Mouse (Mus musculus): Measurements from ENCODE around the gene Trim66.

Gene Trim66

GRCm38 (mm10) chr7:109454856-109455255 is 53.1 kb downstream of the Trim66 start:
- DNase-seq (ENCODE audit: low spot score in 2 of 2) = no peak

GRCm38 (mm10) chr7:109448060-109448459 is 59.9 kb downstream of the Trim66 start:
- no peak for DNase-seq (ENCODE audit: low spot score in 2 of 2)

- peak in 1 of 2 experiments; percentile 23 for DNase-seq (ENCODE audit: low spot score in 2 of 2)
These were observed 62.9 kb downstream of the Trim66 start for GRCm38 (mm10) chr7:109445012-109445411.

DNA sequence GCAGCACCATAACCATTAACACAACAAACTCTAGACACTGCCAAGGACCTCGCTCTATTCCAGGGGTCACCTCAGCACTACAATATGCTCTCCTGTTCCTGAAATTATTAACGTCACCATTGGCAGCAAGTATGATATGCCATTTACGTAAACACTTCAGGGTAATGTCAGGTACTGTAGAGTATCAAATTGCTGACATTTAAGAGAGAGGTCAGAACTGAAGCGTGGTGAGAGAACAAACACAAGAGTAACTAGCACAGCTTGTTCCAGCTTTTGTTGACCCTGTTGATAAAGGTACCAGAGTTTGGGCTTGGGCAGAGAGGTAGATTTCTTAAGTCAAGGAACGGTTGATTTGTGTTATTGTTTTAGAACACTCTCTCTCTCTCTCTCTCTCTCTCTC is 65.2 kb downstream of the Trim66 start:
- DNase-seq (ENCODE audit: low spot score in 2 of 2) = no peak

- no peak for DNase-seq (ENCODE audit: low spot score in 2 of 2)
These were observed 67.2 kb downstream of the Trim66 start for GRCm38 (mm10) chr7:109440697-109441269.

DNA sequence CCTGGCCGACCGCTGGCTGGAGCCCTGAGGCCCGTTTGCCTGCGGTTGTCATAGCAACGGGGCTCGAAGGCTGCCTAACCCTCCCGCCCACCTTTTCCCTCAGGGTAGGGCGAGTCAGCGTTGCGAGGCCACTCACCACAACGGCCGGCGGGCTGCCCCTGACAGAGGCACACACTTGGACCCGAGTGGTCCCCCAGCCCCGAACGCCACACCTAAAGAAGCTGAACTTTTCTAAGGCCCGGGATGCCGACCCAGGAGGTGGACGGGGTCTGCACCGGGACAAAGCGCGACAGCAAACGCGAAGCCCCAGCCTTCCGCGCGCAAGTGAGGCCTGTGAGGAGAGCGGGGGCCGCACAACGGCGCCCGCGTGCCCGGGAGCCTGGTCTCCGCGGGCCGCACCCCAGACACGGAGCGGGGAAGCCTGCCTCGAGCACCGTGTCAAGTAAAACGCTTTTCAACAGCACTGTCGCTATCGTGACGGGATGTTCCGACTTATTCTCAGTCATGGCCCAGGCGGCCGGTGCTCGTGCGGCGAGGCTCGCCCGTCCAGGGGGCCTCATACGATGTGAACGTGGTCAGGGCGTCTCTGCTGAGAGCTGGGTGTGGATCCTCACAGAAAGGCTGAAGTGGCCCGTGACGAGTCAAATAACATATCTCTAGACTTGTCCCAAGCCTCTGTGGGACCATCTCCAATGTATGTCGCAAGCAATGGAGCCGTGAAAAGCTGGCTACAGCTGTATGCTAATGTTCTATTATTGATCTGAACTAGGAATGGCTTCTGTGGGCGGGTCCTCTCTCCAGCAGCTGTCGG is 68.9 kb downstream of the Trim66 start, which contains the start of gene Stk33:
Gene Stk33 (minus strand): TSS at position 301 of the 811 bp plus-strand sequence.
- no peak for DNase-seq (ENCODE audit: low spot score in 2 of 2)

GRCm38 (mm10) chr7:109424422-109425159 is 83.3 kb downstream of the Trim66 start:
- DNase-seq (ENCODE audit: low spot score in 2 of 2) = no peak

DNA sequence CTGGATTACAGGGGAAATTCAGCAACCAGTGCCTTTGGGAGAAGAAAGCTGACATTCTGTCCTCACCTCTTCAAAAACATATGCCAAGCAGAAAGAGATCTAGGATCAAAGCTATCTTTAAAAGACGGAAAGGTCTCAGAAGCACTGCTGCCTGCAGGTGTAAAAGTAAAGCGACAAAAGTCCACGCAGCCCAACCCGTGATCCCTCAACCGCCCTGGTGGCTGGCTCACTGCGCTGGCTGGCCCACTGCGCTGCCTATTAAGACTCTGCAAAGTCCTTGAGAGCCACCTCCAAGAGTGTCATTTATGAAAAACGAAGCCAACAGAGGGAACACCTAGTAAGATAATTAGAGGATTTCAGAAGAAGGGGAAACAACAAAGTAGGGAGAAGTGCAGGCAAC is 85.1 kb downstream of the Trim66 start:
- no peak for DNase-seq (ENCODE audit: low spot score in 2 of 2)

DNA sequence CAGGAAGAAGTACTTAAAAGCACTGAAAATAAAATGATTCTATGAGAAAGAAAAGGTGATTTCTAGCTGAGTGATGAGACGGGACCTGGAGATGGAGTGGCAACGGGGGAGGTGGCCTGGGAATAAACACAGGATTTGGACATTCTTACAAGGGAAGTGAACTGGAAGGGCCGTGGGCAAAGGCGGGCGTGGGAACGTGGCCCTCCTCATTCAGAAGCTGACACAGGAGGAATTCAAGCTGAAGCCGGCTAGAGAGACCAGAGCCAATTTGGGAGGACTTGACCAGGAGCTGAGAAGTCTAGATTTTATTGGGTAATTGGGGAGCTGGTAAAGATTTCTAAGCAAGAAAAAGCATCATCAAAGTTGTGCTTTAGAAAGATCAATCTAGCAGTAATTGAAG is 102.4 kb downstream of the Trim66 start:
- DNase-seq (ENCODE audit: low spot score in 2 of 2) = no peak

GRCm38 (mm10) chr7:109399299-109399698 is 108.6 kb downstream of the Trim66 start:
- no peak for DNase-seq (ENCODE audit: low spot score in 2 of 2)

Data from thymus, postnatal 10 days (tissue).